Mouse (Mus musculus): Measurements from ENCODE around the gene Sis. TPM values are rescaled to one million over a fixed set of nuclear protein-coding genes. Genes with fewer than 3 reads are reported as not detected.

The Sis gene
- not detected for polyA plus RNA-seq (2015; fragmentation: Illumina TruSeq; extraction: RNeasy Lipid Tissue Mini Kit (QIAGEN cat#74804); ENCODE audit: insufficient read depth, low read depth, low replicate concordance)

GRCm38 (mm10) chr3:72967675-72968074 lies at the start of gene Sis:
TSS of gene Sis (minus strand) at chr3:72967863.

Other genes with a start within 250 kb of the Sis start
- gene Slitrk3, start 89.9 kb upstream of the Sis start, polyA plus RNA-seq (2015; fragmentation: Illumina TruSeq; extraction: RNeasy Lipid Tissue Mini Kit (QIAGEN cat#74804); ENCODE audit: insufficient read depth, low read depth, low replicate concordance), result not detected

Measured in pancreas, adult 10 weeks (tissue).